Mouse (Mus musculus): Measurements from ENCODE around the gene Mdga1.

DNA sequence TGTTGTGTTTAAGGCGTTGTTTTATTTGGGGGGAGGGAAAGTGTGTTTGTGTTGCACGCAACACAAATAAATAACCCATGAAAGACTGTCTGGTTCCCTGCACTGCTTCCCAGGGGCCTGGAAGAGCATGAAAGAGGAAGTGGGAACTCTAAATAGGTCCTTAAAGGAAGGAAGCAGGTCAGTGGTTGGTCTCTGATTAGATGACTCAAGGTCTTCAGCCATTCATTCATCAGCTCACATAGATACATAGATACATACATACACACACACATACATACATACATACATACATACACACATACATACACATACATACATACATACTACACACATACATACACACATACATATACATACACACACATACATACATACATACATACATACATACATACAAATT lies 21.0 kb upstream of the Mdga1 start:
- TF ChIP-seq POLR2A (IDR thresholded peaks at IDR 0.05; ENCODE audit: insufficient read length, low read depth), result no peak
- no peak for TF ChIP-seq USF1 (IDR thresholded peaks at IDR 0.05; ENCODE audit: low read depth)
- no peak for TF ChIP-seq E2F4 (IDR thresholded peaks at IDR 0.05; ENCODE audit: insufficient read depth)
- no peak for TF ChIP-seq TCF3 (IDR thresholded peaks at IDR 0.05; ENCODE audit: insufficient read length, low read depth)
- TF ChIP-seq MAX (IDR thresholded peaks at IDR 0.05; ENCODE audit: low read depth), result no peak
- no peak for TF ChIP-seq MYOD1 (IDR thresholded peaks at IDR 0.05; ENCODE audit: control insufficient read depth in 1 of 3, insufficient read length in 2 of 3, low read depth in 2 of 3)
- TF ChIP-seq REST (IDR thresholded peaks at IDR 0.05; ENCODE audit: insufficient read depth, insufficient read length), result no peak
- no peak for TF ChIP-seq MYOG (IDR thresholded peaks at IDR 0.05; ENCODE audit: control insufficient read depth in 1 of 3, insufficient read depth in 1 of 3, insufficient read length in 2 of 3, low read depth in 2 of 3)
- TF ChIP-seq POLR2AphosphoS2 (IDR thresholded peaks at IDR 0.05; ENCODE audit: insufficient read length, low read depth), result no peak
- TF ChIP-seq SRF (IDR thresholded peaks at IDR 0.05; ENCODE audit: control insufficient read depth, insufficient read length, low read depth), result no peak
